Mouse (Mus musculus) thymus, adult 2 months (tissue): Measurements from ENCODE around the gene Acot2.

Experiments
- CTCF ChIP-seq: fragments of 200-500 bp; IDR thresholded peaks from 2 replicates; pipeline ENCODE4 v1.5.1; 2012; ENCODE audit warnings: mild to moderate bottlenecking, control low read depth, low read length, moderate library complexity, borderline replicate concordance; ENCODE audit not compliant: control insufficient read depth, poor library complexity, insufficient read depth; ENCODE audit errors: extremely low read depth
- POLR2A ChIP-seq: fragments of 200-500 bp; IDR thresholded peaks from 2 replicates; pipeline ENCODE4 v1.6.1; 2012; ENCODE audit warnings: mild to moderate bottlenecking, low read length, control low read depth, moderate library complexity; ENCODE audit not compliant: control insufficient read depth, poor library complexity, insufficient read depth; ENCODE audit errors: extremely low read depth

GRCm38 (mm10) chr12:84025888-84026287, 38.2 kb downstream of the Acot2 start:
- TF ChIP-seq POLR2A (no peak), CTCF (no peak)
